Mouse (Mus musculus): ENCODE data around the gene Inka2. TPM values are rescaled to one million over a fixed set of nuclear protein-coding genes. Genes with fewer than 3 reads are reported as not detected.
A peak's percentile ranks its signal among the peaks of the same experiment; 100 is the strongest.

The Inka2 gene
- total RNA-seq, 2 experiments from 2014 or later = 2.9 to 4.5 TPM

GRCm38 (mm10) chr3:105746542-105746941 is 42.1 kb downstream of the Inka2 start:
- no peak for DNase-seq
- H3K27ac ChIP-seq = no peak overlapping the region
- intact Hi-C loops (cut with DNase I) = no loop called here
- no peak overlapping the region for H3K4me3 ChIP-seq
- no peak for TF ChIP-seq CTCF (IDR thresholded peaks at IDR 0.05)

GRCm38 (mm10) chr3:105750810-105751209 is 46.4 kb downstream of the Inka2 start:
- no peak for TF ChIP-seq CTCF (IDR thresholded peaks at IDR 0.05)
- intact Hi-C loops (cut with DNase I) = no loop called here
- no peak overlapping the region for H3K27ac ChIP-seq
- no peak for DNase-seq
- no peak overlapping the region for H3K4me3 ChIP-seq

DNA sequence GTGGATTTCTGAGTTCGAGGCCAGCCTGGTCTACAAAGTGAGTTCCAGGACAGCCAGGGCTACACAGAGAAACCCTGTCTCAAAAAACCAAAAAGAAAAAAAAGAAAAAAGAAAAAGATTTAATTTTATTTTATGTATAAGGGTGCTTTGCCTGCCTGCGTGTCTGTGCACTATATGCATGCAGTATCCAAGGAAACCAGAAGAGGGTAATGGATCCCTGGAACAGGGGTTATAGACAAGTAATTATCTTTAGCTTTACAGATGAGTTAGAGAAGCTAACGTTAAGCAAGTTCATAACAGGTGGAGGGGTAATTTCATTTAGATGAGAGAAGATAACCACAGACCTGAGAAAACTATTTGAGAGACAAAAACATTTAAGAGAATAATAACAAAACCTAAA is 49.8 kb downstream of the Inka2 start:
- Histone ChIP-seq H3K4me3 (no peak overlapping the region), H3K27ac (no peak overlapping the region)
- no peak for DNase-seq
- intact Hi-C loops (cut with DNase I) = no loop called here
- peak; percentile 39; the same call in 1 of the 2 replicates for TF ChIP-seq CTCF (IDR thresholded peaks at IDR 0.05)

DNA sequence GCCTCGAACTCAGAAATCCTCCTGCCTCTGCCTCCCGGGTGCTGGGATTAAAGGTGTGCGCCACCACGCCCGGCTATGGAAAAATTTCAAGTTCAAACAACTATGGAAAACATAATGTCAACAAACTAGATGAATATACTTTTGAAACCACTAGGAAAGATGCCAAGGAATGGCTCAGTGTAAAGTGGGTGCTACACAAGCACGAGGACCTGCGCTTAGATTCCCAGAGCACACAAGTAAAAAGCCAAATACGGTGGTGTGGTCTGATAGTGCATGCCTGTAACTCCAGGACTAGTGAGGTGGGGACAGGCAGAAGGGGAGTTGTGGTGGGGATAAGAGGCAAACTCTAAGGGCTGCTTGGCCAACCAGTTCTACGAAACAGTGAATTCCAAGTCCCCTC is 50.7 kb downstream of the Inka2 start:
- no peak for TF ChIP-seq CTCF (IDR thresholded peaks at IDR 0.05)
- DNase-seq = no peak
- intact Hi-C loops (cut with DNase I) = no loop called here

DNA sequence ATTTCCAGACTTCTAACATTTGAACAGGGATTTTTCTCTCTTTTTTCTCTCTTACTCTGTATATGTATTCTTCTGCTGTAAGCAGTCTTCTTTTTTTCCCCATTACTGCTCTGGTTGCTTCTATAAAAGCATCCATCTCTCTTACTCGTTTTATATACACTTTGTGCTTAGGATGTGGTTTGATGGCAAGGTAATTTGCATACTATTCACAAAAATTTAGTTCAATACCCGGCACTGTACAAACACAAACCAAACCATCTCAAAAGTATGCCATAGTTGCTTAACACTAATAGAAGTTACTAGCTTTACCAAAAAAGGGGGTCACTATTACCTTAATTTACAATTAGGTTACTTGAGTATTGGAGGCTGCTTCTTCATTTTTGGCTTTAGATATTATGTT is 52.1 kb downstream of the Inka2 start:
- DNase-seq = no peak
- intact Hi-C loops (cut with DNase I) = no loop called here
- TF ChIP-seq CTCF (IDR thresholded peaks at IDR 0.05) = no peak
- peak overlapping the region; percentile 84 for H3K27ac ChIP-seq
- H3K4me3 ChIP-seq = no peak overlapping the region

More for the DNA sequence above, 50.7 kb downstream of the Inka2 start:
- H3K27ac ChIP-seq = no peak overlapping the region
- H3K4me3 ChIP-seq = no peak overlapping the region

DNA sequence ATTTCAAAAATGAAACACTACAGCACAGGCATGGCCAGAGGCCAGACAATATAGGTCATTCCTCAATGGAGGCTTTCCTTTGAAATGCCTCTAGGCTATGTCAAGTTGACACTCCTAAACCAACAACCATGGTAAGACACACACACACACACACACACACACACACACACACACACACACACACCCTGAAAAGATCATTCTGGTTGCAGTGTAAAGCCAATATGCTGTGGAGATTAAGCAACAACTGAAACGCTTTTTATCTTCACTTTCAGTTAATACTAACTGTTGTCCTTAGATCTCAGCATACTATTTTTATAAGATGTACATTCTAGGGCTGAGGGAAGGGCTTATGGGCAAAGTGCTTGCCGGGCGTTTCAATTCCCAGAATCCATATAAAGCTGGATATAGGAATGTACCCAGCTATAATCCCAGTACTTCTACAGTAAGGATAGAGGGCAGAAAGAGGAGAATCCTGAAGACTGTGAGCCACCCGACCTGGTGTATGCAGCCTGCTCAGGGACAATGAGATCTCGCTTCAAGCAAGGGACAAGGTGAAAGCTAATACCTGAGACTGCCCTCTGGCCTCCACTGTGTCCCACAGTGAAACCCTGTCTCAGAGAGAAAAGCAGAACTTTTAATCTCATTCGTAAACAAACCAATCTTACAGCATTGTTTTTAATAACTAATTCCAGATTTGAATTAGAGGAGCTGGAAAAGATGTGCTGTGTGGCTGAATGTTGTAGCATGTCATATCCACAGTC is 53.1 kb downstream of the Inka2 start:
- no peak for TF ChIP-seq CTCF (IDR thresholded peaks at IDR 0.05)
- DNase-seq = no peak
- Histone ChIP-seq H3K4me3 (no peak overlapping the region), H3K27ac (peak overlapping the region; percentile 84)
- intact Hi-C loops (cut with DNase I) = no loop called here

DNA sequence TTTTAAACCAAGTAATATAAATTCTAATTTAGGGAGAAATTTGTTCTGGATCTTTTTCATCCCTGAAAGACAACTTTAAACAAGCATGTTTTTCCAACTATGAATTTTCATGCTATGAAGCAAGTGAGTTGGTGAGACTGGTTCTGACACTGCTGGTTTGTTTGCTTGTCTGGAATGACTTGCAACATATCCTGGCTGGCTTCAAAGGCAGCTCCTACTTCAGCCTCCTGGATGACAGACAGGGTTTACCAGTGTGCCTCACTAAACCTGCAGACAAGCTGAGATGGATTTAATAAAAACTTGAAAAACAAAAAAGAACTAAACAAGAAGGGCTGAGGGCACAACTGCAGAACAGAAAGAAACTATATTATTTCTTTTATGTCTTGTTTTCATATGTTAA is 53.7 kb downstream of the Inka2 start:
- TF ChIP-seq CTCF (IDR thresholded peaks at IDR 0.05) = no peak
- H3K27ac ChIP-seq = peak overlapping the region; percentile 84
- DNase-seq = peak; percentile 32
- intact Hi-C loops (cut with DNase I) = no loop called here
- no peak overlapping the region for H3K4me3 ChIP-seq

GRCm38 (mm10) chr3:105758658-105759057 is 54.3 kb downstream of the Inka2 start:
- Histone ChIP-seq H3K27ac (peak overlapping the region; percentile 84), H3K4me3 (no peak overlapping the region)
- DNase-seq = no peak
- TF ChIP-seq CTCF (IDR thresholded peaks at IDR 0.05) = no peak
- intact Hi-C loops (cut with DNase I) = no loop called here

GRCm38 (mm10) chr3:105760063-105760462 is 55.7 kb downstream of the Inka2 start:
- TF ChIP-seq CTCF (IDR thresholded peaks at IDR 0.05) = no peak
- intact Hi-C loops (cut with DNase I) = no loop called here
- DNase-seq = no peak
- Histone ChIP-seq H3K4me3 (no peak overlapping the region), H3K27ac (no peak overlapping the region)

GRCm38 (mm10) chr3:105763132-105763851 is 58.9 kb downstream of the Inka2 start:
- H3K4me3 ChIP-seq = no peak overlapping the region; the same call in 1 of the 2 replicates
- intact Hi-C loops (cut with DNase I) = no loop called here
- peak overlapping the region; percentile 67 for H3K27ac ChIP-seq
- no peak for TF ChIP-seq CTCF (IDR thresholded peaks at IDR 0.05)
- no peak for DNase-seq

DNA sequence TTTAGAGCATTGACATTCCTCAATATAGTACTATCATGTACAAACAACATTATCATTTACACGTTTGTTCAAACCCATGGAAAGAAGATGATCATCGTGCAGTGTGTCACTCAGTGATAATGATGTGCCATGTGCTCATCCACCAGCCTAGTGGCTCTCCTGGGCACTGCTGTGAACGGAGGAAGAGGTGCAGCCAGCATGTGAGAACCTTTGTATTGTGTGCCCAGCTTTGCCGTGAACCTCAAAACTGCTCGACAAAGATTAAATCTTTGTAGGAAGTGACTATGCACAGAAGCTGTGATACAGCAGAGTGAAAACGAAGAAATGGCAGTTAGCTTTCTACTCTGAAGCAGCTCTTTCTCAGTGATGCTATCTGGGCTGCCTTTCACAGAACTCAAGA is 64.1 kb downstream of the Inka2 start:
- Histone ChIP-seq H3K27ac (no peak overlapping the region), H3K4me3 (no peak overlapping the region)
- no peak for DNase-seq
- intact Hi-C loops (cut with DNase I) = no loop called here
- no peak for TF ChIP-seq CTCF (IDR thresholded peaks at IDR 0.05)

DNA sequence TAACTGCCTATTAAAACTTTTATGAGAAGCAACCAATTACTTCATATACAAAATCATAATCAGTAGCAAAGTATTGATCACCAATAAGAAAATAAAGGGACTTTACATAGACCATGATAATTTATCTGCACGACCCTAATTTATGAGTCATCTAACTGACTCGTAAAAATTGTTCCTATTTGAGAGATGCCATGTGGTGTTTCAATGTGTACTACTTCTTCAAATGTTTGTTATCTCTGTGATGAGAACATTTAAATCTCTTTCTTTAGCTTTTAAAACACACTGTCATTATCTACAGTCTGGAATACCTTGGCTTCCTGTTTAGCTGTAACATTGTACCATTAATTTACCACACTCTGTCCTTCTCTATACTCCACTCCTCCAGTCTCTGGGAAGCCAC is 65.0 kb downstream of the Inka2 start:
- Histone ChIP-seq H3K27ac (no peak overlapping the region), H3K4me3 (no peak overlapping the region)
- TF ChIP-seq CTCF (IDR thresholded peaks at IDR 0.05) = no peak
- no peak for DNase-seq
- intact Hi-C loops (cut with DNase I) = no loop called here

Other genes with a start within 250 kb of the Inka2 start
- gene Ddx20, start 17.0 kb upstream of the Inka2 start, total RNA-seq (2021) = 10 to 100 TPM; 10.7 to 10.9 TPM
- gene Rap1a, start 96.7 kb downstream of the Inka2 start, total RNA-seq (2021) = 100 to 1,000 TPM in 1 of 2 experiments, 10 to 100 TPM in 1; 86.7 to 101 TPM
- not detected for gene Adora3, start 166.3 kb downstream of the Inka2 start, total RNA-seq (2021)
- not detected for gene Tmigd3, start 166.3 kb downstream of the Inka2 start, total RNA-seq (2021)
- gene I830077J02Rik, start 228.1 kb downstream of the Inka2 start, total RNA-seq (2021) = under 1 TPM; 0.84 to 0.92 TPM

Measured in gastrocnemius, adult 2 months (tissue).